Mouse (Mus musculus) lung, postnatal 14 days (tissue): ENCODE data around the gene Parp14.
"Not testable (repeated sequence)": the region's sequence is repeated elsewhere in the genome, so short reads cannot be mapped to it uniquely, and the experiment has no call there.

Source experiments
- DNase-seq: peaks from one replicate; pipeline ENCODE4 v3.0.0; 2021

Gene Parp14

DNA sequence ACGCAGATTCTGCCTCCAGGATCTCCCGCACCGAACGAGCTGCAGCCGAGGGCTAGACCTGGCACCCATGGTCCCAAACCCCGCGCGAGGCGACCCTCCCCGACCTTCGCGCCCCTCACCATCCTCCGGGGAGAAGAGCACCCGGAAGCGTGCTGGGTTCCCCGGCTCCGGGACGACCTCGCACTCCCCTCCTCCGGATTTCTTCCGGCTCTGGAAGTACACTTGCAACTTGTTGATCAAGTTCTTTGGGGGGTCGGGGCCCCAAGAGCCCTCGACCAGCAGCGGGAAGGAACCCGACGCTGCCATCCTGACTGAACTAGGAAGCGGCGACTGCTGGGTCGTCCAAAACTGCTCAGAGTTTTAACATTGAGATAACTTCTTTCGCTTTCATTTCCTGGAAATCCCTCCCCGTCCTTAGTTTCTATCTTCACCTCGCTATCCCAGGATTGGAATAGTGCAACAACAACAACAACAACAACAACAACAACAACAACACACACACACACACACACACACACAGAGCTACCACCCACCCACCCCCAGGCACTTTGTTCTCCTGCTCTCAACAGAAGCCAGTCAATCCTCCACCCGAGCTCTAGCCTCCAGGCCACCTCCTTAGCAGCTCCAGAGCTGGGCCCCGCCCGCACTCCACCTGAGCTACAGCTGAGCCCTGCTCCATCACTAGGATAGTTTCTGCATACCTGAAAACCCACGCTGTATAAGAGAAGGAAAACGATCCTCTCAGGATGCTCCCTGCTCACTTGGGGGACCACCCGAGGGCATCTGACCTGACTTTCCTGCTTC lies at the start of gene Parp14:
Parp14 (minus strand) TSS at position 497 of the 804 bp plus-strand sequence.
- DNase-seq: peak; percentile 59

GRCm38 (mm10) chr16:35918721-35919543 lies 47.6 kb upstream of the Parp14 start:
- DNase-seq: peak; percentile 18

DNA sequence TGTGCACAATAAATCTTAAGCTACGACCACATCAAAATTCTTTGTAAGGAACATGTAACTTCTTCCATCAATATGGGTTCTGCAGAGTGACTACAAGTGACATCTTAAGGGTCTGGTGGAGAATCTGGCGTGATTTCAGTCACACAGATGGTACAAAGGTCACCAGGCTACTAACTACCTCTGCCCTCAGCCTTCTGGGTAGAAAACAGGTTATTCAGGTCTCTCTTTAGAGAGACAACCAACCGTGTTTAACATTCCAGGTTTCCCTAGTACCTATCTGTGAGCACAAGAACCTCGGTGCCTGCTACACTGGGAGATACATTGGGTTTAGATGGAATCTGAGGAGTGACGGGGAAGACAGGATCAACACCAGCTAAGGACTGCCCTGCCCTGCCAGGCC lies 43.0 kb upstream of the Parp14 start:
- DNase-seq: no peak

- DNase-seq: peak; percentile 10
Measured at GRCm38 (mm10) chr16:35913526-35913925, 42.2 kb upstream of the Parp14 start.

DNA sequence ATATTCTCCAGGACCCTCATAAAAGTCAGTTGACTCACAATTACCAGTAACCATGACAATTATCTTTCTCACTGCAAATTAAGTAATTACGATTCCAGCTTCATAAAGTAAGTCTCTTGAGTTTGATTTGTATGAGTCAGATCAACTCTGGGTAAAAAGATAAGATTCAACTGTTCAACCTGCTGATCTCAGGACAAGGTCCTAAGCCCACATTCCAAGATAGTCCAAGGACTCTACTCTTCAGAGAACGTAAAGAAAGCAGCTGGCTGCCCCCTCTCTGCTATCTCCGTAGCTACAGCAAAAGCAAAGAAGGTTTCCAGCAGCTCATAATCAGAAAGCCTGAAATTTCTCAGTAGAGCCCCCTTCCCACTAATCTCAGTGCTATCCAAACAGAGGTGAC lies 40.1 kb upstream of the Parp14 start:
- DNase-seq: no peak

DNA sequence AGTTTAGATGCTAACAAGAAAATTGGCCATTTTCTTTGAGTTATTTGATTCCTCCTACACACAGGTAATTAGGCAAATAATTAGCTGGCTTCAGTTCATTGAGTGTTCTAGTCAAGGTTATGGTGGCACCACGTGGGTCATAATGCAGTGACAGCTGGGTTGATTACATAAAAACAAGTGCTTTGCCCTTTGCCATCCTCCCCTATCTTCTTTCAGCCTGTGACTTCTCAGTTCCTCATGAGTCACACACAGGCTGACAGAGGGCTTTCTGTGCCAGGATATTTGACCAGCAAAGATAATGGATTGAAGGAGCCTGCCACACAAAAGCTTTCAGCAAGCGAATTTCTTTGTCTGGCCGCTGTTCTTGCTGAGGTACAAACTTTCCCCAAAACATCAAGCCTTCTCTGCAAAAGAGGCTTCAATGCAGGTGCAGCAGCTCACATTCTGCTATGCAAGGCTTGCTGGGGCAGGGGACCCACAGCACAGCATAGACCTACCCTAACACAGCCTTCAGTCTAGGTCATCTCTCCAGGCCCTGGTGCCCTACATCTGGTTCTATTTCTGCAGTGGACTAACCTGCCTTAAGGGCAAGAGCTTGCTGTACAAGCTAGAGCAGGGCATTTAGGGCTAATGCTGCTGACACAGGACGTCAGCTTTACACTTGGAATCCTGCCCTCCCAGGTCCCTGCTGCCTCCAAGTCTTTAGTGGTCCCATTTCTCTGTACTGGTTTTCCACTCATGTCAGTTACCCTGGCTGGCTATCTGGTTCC lies 36.3 kb upstream of the Parp14 start:
- no peak for DNase-seq

- no peak for DNase-seq
Measured at GRCm38 (mm10) chr16:35906887-35907286, 35.5 kb upstream of the Parp14 start.

- no peak for DNase-seq
Measured at GRCm38 (mm10) chr16:35905819-35906485, 34.6 kb upstream of the Parp14 start.

DNA sequence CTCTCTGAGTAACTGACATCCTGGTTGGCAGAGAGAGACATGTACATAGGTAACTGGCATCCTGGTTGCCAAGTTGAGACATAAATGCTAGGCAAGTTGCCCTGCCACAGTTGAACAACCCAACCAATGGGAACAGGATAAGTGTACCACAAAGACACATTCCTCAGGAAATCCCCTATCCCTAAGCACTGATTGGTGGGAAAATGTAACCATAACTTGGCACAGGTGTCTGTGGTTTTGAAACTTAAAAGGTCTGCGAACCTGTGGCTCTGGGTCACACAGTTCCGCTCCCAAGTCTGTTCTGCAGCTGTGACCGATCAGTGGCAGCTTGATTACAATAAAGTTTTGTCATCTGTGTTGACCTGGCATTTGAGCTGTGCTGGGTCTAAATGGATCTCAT lies 34.0 kb upstream of the Parp14 start:
- no peak for DNase-seq

GRCm38 (mm10) chr16:35904121-35904736 lies 32.9 kb upstream of the Parp14 start:
- no peak for DNase-seq

GRCm38 (mm10) chr16:35903014-35903640 lies 31.8 kb upstream of the Parp14 start:
- no peak for DNase-seq

GRCm38 (mm10) chr16:35900541-35900940 lies 29.2 kb upstream of the Parp14 start:
- no peak for DNase-seq

DNA sequence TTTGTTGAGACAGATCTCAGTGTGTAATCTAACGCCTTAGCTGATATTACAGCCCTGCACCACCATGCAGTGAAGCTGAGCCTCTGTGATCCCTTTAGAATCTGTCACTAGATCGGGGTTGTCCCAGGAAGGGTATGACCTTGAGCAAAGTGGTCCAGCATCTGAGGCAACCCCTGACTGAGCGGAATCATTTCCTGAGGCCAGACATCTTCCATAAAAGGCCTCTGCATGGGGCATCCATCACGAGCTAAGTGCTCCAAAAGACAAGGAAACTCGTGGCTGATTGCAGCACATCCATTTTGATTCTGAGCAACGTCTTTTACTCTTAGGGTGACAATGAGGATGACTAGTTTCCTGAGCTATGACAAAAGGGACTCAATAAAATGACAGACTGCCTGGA lies 23.7 kb upstream of the Parp14 start:
- no peak for DNase-seq

DNA sequence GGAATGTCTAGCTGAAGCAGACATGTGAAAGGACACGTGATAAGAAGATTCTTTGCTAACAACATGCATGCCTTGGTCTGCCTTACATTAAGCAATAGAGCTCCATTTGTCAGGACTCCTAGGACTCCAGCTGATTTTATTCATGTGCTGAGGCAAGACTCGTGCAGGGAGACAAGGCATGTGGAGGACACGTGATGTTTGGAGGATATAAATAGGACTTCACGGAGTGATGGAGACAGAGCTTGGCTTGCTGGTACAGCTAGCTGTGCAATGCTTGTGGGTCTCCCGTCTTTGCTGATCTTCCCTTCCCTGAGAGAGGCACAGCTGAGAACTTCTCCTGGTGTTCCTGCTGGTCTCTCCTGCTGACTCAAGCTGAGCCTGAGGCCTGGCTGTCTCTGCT lies 20.3 kb upstream of the Parp14 start:
- not testable (repeated sequence) for DNase-seq

DNA sequence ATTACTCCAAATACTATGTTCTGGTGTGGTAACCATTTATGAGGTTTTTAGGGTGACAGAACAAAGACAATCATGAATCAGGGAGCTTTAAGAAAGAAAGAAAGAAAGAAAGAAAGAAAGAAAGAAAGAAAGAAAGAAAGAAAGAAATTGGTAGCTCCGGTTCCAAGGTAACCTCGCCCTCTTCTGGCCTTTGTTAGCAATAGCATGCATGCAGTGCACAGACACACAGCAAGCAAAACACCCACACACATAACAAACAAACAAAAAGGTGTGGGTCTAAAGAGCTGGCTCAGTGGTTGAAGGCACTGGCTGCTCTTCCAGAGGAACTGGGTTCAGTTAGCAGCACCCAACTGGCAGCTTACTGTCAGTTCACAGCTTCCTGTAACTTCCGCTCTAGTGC lies 19.3 kb upstream of the Parp14 start:
- no peak for DNase-seq

DNA sequence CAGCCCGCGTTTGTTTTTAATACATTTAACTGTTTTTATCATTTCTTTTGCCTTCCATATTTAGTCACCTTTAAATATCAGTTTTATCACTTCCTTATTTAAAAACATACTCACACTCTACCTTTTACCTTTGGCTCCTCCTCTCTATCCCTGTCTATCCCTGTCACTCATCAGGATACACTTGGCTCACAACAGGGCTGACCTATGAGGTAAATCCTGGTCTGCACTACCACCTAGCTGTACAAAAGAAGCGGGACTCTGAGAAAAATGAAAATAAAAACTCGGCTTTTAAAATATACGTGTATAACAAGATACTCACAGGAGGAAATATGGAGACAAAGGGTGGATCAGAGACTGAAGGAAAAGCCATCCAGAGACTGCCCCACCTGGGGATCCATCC lies 17.6 kb upstream of the Parp14 start:
- DNase-seq: no peak

- DNase-seq: no peak
Measured at GRCm38 (mm10) chr16:35888174-35888573, 16.8 kb upstream of the Parp14 start.

DNA sequence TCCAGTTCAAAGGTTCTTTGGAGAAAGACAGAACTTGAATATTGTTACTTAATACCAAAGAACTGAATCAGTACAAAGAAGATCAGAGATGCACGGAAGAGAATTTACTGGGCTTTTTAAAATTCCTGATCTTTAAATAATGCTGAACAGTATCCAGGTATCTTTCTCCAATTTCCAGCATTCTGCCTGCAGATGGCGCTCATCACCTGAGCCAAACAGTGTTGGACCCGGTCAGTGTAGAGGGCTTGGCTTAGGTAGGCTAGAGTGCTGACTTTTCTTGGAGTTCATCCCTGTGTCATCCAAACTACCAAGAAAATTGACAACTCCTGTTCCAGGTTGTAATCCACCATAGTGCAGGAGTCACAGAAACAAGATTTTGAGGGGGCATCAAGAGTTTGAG lies 3.1 kb upstream of the Parp14 start:
- DNase-seq: peak; percentile 81

DNA sequence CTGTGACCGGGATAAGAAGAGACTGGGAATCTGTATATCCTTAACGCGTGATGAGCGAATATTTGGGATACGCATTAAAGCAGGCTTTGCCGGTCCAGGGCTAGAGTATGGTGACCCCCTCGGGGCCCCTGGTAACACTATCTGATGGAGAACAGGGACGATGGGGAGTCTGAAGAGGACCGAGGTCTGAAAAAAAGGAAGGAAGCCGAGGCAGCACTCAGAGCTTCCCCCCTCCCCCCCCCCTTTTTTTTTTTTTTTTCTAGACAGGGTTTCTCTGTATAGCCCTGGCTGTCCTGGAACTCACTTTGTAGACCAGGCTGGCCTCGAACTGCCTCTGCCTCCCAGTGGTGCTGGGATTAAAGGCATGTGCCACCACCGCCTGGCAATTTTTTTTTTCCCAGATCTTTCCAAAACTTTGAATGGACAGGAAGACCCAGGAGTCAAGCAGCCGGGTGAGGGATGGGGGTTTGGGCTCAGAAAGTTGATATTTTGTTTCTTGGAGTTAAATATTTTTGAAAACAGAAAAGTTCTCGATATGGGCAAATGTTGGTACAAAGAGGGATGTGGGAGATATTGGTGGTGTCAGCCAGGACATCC lies 1.2 kb upstream of the Parp14 start:
- no peak for DNase-seq

GRCm38 (mm10) chr16:35871898-35872297 lies 554 bp upstream of the Parp14 start:
- no peak for DNase-seq

DNA sequence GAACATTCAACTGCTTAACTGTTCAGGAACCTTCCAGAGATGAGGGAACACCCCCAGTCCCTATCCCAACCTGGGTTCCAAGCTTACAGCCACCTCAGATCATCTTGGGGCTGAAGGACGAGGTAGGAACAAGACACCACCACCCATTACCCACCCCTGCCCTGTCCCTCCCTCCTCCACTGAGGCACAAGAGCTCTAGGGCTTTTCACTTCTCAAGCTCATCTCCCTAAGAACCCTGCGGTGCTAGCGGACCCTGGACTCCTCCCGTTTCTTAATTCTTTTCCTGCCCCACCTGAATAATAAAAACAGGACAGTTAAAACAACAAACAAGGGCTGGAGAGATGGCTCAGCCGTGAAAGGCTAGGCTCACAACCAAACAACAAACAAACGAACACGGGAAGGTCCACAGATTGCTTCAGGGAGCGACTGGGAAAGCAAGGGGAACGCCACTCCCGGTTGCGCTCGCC lies 730 bp downstream of the Parp14 start:
- peak; percentile 29 for DNase-seq
